Mouse (Mus musculus) cerebellum, adult 9-10 months (tissue): ENCODE measurements at regions not wholly inside any gene's neighbourhood (a gene's known extent, or its start where the extent isn't known, plus 50 kb on each side); places are given as distances from the start of the nearest gene placed in this dataset.
"Not testable (repeated sequence)": the region's sequence is repeated elsewhere in the genome, so short reads cannot be mapped to it uniquely, and the experiment has no call there.

Source experiments
- DNase-seq: peaks from one replicate; pipeline ENCODE4 v3.0.0; 2022

DNA sequence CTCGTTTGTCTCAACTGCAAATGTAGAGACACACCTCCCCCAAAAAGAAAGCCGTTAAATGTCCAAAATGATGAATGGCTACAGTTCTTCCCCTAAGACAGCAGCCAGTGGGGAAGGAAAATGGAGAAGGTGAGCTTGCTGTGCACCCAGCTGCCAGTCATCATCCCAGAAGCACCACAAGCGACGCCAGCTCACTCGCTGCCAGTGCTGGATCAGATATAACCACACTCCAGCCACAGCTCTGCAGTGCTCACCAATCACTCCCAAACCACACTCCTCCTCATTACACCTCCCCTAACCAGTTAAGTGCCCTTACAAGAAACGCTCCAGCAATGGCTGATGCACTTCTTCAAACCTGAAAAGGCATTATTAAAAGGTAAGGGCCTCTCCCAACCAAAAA, 114.4 kb downstream of the Sox4 start:
- no peak for DNase-seq

DNA sequence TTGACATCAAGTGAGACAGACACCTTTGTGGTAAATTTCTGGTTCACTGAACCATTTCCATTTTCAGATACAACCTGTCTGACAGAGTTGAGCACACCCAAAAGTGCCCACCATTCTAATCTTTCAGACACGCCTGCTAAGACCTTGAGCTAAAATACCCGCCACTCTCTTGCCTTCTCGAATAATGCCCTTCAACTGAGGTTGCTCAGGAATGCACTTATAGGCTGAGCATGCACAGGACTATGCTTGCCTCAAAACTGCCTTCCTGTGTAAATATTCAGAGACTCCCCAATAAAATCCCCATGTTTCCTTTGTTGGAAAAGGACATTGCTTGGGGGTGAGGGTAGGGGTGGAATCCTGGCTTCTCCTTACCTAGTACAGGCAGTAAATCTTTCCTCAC, 115.3 kb downstream of the Sox4 start:
- no peak for DNase-seq

DNA sequence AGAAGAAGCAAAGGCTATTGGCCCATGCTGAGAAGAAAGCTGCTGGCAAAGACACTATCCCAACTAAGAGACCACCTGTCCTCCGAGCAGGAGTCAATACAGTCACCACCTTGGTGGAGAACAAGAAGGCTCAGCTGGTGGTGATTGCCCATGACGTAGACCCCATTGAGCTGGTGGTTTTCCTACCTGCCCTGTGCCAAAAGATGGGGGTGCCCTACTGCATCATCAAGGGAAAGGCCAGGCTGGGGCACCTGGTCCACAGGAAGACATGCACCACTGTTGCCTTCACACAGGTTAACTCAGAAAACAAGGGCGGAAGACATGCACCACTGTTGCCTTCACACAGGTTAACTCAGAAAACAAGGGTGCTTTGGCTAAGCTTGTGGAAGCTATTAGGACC, 116.3 kb downstream of the Sox4 start:
- DNase-seq = not testable (repeated sequence)

DNA sequence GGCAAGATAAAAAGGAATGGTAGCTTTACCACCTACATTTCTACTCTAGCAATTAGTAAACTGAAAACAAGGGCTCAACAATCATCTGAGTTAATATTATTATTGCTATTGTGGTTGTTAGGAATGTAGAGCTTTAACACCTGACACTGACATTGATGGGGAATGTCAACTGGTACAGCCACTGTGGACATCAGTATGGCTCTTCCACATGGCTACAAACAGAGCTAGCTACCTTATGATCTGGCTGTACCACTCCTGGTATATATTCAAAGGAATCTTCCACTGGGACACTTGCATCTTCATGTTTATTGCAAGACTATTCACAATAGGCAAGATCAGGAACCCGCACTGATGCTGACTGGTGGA, 119.8 kb downstream of the Sox4 start:
- no peak for DNase-seq

DNA sequence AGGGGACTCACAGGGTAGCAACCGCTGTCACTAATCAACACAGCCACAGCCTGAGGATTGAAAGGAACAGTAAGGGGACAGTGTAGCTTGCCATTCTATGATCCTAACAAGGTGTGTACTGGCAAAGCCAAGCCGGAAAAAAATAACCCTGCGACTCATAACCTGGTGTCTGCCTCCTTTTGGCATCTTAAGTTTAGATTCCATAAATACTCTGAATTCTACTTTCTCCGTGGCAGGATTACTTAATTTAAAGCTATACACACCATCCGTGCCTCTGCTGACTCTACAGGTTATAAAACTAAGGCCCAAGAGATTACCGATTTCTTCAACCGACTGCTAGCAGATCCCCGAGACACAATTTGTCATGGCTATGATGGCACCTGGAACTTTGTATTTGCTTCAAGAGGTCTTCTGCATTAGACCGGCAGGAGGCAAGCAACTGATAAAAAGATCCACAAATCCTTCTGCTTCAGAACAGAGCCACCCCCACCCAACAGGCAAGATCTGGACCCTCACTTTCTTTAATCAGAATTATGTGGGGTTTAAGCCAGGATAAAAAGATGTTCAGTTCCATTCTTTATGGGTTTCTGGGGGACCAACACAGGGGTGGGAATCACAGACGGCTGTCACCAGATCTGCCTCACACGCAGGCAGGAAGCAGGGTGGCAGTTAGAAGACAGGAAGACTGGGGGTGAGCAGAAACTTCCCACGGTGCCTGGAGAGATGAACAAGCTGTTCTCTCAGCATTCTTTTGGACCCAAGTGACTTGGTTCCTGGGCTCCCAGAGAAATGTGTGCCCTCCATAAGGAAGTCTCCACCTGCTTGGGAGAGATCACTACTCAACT, 120.4 kb downstream of the Sox4 start:
- no peak for DNase-seq

DNA sequence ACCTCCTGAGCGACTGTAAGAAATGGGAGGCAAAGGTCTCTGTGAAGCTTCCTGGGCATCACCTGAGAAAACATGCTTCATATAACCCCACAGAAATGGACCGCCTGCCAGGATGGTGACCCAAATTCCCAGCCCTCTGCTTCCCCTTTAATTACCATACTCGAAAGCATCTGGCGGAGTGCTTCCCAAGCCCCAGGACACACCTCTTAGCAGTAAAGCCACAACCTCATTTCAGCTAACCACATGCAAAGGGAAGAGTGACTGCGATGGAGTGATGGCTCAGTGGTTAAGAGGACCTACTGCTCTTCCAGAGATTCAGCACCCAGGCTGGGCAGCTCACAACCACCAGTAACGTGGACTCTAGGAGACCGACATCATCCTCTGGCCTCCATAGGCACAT, 127.2 kb downstream of the Sox4 start:
- DNase-seq = no peak

DNA sequence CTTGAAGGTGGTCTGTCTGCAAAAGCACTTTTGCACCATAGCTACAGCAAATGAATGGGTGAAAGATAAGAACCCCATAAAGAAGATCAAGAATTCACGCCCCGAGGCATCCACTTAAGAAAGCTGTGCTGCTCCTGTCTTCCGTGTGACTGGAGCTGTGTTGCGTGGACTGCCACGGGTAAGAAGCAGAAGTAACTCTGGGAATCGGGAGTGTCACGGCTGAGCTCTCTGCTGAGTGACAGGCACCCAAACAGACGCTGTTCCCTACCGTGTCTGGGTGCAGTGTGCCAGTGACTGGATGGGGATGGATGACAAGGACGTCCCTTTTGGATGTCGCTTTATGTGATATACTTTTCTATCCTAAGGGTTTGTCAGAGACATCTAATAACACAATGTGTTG, 129.5 kb downstream of the Sox4 start:
- no peak for DNase-seq

DNA sequence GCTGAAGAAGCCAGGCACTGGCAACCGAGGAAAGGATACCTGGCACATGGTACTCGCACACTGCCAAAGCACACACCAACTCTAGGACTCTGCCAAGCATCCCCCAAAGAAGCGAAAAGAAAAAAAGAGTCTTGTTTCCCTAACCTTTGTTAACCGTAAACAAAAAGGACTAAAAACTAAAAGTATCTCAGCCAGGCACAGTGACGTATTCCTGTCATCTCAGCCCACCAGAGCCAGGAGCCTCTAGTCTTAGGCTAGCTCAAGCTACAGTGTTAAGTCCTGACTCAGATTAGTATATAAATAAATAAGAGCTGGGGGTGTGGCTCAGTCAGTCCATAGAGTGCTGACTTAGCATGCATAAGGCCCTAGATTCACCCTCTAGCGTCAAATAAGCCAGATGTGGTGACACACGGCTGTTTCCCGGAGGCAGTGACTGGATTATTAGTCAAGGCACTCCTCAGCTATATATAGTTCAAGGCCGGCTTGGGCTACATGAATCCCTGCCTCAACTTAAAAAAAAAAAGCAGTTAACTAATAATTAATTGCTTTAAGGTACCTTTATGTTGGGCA, 130.1 kb downstream of the Sox4 start:
- DNase-seq = no peak

DNA sequence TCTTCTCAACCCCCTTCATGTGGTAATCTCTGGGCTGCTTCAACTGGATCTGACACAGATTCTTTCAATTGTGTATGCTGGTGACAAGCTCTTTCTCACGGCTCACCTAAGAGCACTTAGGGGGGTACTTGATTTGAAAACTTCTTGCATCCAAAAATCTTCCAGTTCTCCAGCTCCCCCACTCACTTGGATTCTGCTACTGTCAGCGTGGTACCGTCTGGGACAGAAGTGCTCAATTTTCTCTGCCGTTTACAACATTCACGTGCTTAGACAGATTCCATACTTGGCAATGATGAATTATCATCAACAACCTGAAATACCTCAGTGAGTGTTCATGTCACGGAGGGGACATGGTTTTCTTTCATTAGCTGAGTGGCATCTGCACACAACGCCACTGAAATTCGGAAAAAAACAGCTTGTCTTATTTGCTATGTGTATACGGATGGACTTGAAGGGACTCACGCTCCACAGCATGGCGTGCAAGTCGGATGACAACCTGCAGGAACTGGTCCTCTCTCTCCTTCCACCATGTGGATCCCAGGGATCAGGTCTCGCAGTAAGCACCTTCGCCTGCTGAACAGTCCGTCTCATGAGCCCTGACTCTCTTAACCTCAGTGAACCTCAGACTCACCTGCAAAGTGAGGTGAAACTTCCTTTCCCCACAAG, 132.5 kb downstream of the Sox4 start:
- no peak for DNase-seq

DNA sequence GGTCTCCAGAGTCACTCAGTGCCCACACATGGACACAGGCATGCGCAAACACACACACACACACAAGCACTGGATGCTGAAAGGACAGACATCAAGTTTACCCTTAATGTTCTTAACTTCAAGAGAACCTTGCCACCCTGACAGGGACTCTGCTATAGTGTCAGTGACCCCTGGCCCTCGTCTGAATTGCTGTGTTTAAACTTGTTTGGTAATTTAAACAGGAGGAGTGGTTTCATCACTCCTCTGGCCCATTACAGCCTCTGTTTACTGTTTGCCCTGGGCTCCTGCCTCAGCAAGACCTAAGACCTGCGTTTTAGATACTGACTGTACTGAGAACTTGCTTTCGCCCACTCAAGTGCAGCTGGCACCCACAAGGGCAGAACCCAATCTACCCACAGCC, 139.4 kb downstream of the Sox4 start:
- DNase-seq = no peak

DNA sequence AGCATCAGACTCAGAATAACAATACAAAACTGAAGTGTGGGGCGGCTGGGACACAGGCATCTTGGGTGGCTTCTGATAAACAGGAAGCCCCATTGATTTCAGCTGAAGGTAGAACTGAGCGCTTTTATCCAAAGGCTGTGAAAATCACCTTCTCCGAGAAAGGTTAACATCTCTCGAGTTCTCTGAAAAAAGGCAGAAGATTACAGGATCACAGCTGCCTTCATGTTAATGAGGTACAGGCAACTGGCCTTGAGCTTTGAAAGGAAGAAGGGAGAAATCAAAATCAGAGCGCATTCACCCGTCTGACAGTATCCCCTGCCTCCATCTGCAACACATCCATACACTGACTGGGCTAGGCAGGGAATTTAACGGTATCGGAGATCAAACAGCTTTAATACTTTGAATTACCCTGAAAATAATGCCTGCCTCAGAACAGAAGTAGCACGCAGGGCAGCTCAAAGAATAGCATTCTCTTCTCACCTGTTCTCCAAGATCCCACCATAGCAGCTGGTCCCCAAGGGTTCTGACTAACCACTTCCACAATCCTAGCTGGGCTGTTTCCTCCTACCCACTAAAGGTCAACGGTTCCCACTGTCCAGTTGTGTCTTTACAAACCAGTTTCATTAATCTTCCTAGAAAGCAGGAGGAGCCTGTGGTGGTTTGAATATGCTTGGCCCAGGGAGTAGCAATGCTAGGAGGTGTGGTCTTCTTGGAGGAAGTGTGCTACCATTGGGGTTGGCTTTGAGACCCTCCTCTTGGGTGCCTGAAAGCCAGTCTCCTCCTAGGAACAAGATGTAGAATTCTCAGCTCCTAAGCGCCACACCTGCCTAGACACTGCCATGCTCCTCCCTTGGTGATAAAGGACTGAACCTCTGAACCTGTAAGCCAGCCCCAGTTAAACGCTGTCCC, 141.6 kb downstream of the Sox4 start:
- DNase-seq = no peak

DNA sequence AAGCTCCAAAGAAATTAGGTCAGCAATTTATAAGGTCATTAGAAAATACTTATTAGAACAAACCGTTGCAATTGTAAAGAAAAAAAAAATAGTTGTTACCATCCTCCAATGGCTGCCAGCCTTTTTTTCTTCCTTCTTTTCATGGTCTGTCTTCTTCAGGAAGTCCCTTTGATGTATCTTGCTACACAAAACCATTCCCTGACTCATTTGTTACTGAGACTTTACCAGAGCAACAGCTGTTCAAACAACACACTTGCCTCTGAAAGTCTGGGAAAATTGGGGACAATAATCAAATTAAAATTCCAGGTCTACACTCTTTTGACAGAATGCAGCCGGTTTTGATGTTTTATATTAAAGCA, 142.5 kb downstream of the Sox4 start:
- no peak for DNase-seq

DNA sequence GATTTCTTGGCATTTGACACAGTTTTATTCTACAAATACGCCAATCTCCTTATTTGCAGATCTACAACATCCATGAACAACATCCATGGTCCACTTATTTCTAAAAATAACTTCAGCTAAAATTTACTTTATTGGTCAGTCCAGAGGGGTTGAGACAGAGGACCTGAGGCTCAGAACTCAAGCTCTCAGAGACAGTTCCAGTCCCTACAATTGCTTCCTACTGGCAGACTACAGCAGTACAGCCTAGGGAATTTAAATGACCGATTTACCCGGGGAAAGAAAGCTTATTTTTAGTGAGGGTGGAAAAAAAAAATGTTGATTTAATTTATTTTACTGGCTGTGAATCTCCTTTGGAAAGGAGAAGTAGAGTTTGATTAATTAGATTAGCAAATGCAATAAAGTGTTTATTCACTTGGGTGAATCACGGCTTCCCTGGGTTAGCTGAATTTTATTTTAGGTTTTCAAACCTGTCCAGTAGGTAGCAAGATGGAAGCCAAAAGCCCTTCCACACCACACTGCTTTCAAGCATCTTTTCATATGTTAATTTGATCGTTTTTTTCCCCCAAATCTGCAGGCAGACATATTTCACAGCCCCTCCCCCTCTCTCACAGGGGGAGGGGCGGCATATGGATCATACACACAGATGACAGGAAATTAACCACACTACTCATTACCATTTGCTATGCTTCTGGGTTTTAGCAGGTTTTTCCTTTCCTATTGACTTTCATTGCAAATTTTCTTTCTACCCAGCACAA, 143.0 kb downstream of the Sox4 start:
- DNase-seq = no peak

DNA sequence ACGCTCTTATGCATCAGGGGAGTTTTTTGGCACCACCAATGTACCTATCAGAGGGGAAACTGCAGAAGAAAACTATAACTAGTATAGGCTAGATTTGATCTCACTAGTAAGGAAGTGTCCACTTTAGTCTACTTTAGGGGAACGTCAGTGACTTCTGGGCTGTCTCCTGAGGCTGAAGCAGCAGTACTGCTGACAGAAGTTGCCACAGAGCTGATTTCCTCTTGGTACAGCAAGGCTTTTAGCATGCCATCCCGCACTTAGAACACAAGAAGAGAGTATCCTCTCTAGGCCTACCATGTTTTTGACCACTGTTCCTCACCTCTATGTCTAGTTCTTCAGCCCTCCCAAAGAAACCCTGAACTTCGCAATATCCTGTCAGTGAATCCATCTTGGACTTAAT, 148.2 kb downstream of the Sox4 start:
- DNase-seq = no peak

DNA sequence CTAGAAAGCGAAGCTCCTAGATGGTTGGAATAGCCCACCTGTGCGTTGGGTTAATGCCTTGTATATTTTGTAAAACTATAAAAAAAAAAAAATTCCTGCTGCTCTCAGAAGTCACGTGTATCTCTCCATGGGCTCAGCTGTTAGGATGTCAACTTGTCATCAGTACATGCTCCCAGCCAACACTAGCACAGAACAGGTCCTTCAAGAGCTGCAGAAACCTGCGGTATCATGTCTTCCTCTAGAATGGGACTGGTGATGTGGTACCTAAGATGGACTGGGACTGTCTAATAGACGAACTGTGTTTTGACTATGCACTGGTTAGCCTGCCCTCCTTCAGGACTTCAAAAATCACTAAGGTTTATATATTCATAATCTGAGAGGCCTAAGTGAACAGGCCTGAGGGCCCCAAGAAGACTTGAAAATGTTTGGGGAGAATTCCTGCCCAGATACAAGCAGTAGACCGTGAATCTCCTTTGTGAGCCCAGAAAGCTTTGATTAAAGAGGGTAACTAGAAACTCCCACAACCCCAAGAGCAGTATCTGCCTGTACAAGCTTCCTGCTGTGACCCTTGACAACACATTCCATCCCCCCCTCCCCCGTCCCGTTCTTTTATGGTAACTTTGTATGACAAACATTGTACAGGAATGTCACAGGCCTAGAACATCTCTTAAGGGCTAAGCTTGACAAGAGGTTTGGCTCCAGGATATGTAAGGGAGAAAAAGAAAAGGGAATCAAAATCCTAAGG, 152.1 kb downstream of the Sox4 start:
- no peak for DNase-seq

DNA sequence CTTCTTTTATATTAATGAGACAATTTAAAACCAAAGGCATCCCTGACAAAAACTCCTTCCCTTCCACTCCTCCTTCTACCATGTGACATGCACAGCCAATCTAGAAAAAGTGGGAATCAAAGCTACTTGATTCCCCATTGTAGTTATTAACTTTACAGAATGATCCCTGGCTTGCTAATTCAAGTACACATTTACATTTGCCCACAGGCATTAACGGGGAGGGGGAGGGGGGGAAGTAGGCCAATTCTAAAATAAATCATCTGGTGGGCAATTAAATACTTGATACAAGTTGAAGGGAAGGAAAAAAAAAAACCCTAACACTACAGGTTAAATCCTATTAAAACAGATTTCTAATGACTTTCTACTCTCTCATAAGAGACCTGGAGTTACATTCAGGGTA, 152.8 kb downstream of the Sox4 start:
- DNase-seq = no peak

DNA sequence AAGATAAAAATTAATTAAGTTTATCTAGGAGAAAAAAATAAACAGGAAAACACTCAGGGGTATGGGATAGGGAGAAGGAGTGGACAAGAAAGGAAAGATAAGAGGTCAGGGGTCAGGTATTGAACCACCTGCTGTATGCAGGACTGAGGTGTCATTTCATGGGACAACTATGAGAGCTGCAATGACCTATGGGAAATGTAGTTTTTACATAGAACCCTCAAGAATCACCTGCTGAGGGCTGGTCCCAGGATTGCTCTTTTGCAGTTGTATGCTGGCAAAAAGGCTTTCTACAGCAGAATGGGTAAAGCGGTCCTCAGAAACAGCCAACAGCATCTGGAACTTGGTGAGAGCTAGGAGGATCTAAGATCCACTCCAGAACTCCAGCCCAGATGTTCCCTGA, 154.0 kb downstream of the Sox4 start:
- no peak for DNase-seq

DNA sequence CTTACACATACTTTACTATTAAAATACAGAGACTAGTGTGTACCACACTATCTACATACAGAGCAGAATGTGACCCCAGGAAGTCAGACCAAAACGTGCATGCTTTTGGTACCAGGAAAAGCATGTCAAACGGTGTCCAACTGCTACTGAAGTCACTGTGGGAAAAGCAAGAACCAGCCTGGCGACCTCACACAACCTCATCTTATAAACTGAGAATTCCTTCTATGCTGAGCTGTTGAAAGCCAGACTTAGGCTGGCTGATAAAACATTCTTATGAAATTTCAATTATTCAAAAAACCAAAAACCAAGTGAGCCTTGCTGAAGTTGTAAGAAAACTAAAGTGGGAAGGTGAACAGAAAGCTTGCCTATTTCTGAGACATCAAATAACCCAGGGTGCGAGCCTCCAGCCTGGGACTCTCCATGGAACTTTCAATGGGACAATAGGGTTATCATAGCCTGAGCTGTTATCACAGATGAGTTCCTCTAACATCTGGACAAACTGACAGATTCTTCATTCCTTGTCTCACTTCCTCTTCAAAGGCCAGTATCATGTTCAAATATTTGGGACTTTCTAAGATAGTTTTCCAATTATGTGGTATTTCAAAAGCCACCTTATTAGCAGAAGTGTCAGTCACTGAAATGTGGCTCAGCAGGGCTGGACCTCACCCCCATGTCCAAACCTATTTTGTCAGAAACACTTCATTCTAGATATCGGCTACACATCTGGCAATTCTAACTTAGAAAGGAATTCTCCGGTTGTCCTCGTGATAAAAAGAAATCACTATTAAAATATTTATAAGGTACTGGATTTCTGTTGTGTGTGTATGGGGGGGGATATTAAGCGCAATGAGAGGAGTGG, 155.7 kb downstream of the Sox4 start:
- no peak for DNase-seq

DNA sequence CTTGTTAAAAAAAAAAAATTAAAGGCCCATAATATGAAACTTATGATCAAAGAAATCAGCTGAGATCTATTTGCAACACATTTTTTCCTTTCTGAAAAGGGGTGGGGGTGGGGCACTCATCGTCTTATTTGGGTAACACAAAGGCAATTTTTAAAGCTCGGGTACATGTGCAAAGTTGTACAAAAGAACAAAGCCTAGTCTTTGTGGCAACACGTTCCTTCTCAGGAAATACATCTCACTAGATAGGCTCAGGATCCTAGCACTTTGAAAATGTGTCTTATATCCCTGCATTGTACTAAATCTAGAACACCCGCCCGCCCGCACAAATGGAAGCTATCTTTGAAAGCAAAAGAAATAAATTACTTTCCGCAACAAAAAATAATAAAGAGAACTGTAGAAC, 158.2 kb downstream of the Sox4 start:
- DNase-seq = no peak

DNA sequence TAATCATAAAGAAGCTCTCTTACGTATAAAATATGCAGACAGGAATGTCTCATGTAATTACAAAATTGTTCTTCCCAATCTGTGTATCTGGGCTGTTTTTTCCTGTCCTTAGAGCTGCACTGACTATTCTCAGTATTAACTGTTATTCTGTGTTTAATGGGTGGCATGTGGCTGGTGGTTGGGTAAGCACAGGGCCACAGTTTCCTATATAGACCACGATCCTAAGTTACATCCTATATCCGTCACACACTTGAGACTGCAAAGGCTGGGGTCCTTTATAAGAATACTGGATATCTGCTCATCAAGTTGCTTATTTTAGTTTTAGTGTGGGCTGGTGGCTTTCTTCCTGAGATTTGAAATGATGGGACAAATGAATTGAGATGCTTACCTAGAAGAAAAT, 159.0 kb downstream of the Sox4 start:
- DNase-seq = no peak
